In genomic region chr7:84591347-84591746, GRCm38 (mm10) we compare ENCODE assay signal across 17 mouse cellular contexts. TPM values are rescaled to one million over a fixed set of nuclear protein-coding genes. Genes with fewer than 3 reads are reported as not detected.
DNase-seq lines count a peak whose midpoint lies in the region; ATAC-seq lines count a peak whose summit lies in the region.
"Had no signal": no experiment of that assay in that cellular context is flagged by ENCODE, and none has a peak within 500 bp of the region (broad histone marks: within the 10 kb centered on the region; RNA-seq: fewer than 3 reads in every experiment).

No protein-coding gene starts in this region.

- DNase-seq in CD4-positive, CD25-positive, alpha-beta regulatory T cell, adult 2 months (ENCODE audit: low read depth, low spot score), result peak; percentile 16
- DNase-seq in 3T3-L1 (ENCODE audit: low read depth, low spot score), result peak; percentile 22
- no peak for DNase-seq in adrenal gland, postnatal 36 days
- DNase-seq in left cerebral cortex, adult 11 months (ENCODE audit: low spot score), result no peak
- DNase-seq: adrenal gland, adult 2 months; adrenal gland, postnatal 25 days; cerebellum, adult 8-10 months; cerebellum, postnatal 14 days; gastrocnemius, postnatal 36 days; heart, adult 2 months; heart, postnatal 36 days had no signal

- no peak for ATAC-seq in CD4-positive, CD25-positive, alpha-beta regulatory T cell, adult 4 months
- 0 out of 2 replicates have a peak, but pooled peaks have one; percentile 30 for ATAC-seq in common myeloid progenitor, adult 5-6 weeks (replicated peaks; ENCODE audit: low read depth, poor library complexity, severe bottlenecking)
- ATAC-seq in megakaryocyte progenitor cell, adult 5-6 weeks (replicated peaks; ENCODE audit: poor library complexity), result 0 out of 2 replicates have a peak, but pooled peaks have one; percentile 18
- ATAC-seq: forebrain, embryonic 15.5 days; hindbrain, embryonic 16.5 days; intestine, embryonic 16.5 days had no signal

RNA-seq across cellular contexts. Expression of gene Fah, which starts 15.2 kb away (rescaled TPM):
- 10 to 100 TPM; 11.3 to 14.6 TPM for polyA plus RNA-seq in CD4-positive, CD25-positive, alpha-beta regulatory T cell, adult 4 months (2017; shearing (Covaris generic))
- 0.50 and 2.0 TPM in 2 replicates for total RNA-seq in common myeloid progenitor, adult 5-6 weeks (2017)
- total RNA-seq in megakaryocyte progenitor cell, adult 5-6 weeks (2015), result 0.86 TPM in 1 of 2 replicates, not detected in the other
- 3.0 TPM in 1 of 2 replicates, not detected in the other for total RNA-seq in megakaryocyte progenitor cell, adult 5-6 weeks (2017)
- total RNA-seq in adrenal gland, postnatal 36 days (2021), result 10 to 100 TPM; 42.2 to 66.4 TPM

Comparison
In these comparisons a context has a peak if more than half of its experiments do, and no peak if none do; other contexts are left out.
1. DNase-seq: peak in CD4-positive, CD25-positive, alpha-beta regulatory T cell, adult 2 months (single experiment) and 3T3-L1 (single experiment); none in adrenal gland, postnatal 36 days (0 of 2) and left cerebral cortex, adult 11 months (single experiment).
2. RNA of gene Fah, which starts 15.2 kb away (total RNA-seq): 42.2 to 66.4 TPM in adrenal gland, postnatal 36 days; 0.86 to 3.0 TPM in megakaryocyte progenitor cell, adult 5-6 weeks and 0.50 to 2.0 TPM in common myeloid progenitor, adult 5-6 weeks; every median in the first group is over 10 times any median in the second.